In the genomic region with DNA sequence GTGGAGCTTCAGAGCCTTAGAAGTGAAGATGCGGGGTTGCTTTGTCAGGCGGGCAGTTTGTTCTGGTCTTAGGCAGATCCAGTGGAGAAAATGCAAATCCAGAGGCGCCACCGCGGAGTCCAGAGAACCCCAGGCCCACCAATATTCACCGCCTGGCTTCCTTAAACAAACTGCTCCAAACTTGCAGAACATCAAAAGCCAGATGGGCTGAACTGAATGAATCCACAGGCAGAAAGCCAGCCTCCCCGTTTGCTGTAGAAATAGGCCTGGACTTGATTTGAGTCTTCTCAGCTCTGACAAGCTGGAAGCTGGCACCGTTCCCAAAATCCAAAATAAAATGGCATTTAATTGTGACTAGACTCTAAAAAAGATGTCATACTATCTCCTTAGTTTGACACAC, we compare ENCODE assay signal across 8 mouse cellular contexts. TPM values are rescaled to one million over a fixed set of nuclear protein-coding genes. Genes with fewer than 3 reads are reported as not detected.
DNase-seq lines count a peak whose midpoint lies in the region; ATAC-seq and TF ChIP-seq lines count a peak whose summit lies in the region.

No protein-coding gene starts in this region.

- no peak for TF ChIP-seq CTCF in lung, embryonic 14.5 days (IDR thresholded peaks at IDR 0.05; ENCODE audit: low read depth)
- TF ChIP-seq CTCF in cortical plate, adult 2 months (IDR thresholded peaks at IDR 0.05; ENCODE audit: extremely low read depth, insufficient read depth, low read length), result no peak

- no peak overlapping the region for H3K9ac ChIP-seq in lung, embryonic 14.5 days
- H3K9ac ChIP-seq in heart, embryonic 16.5 days (ENCODE audit: low read length), result no peak overlapping the region

- 39% methylated on average over 8 of the region's 8 CpGs for WGBS in lung, embryonic 14.5 days
- WGBS in heart, embryonic 16.5 days, result 63% methylated on average over 8 of the region's 8 CpGs

- DNase-seq in lung, embryonic 14.5 days, result peak; percentile 91
- no peak for DNase-seq in lung, postnatal 25 days (ENCODE audit: low spot score)
- DNase-seq in left cerebral cortex, postnatal 25 days (ENCODE audit: low spot score in 2 of 2), result peak; percentile 78 to 94
- DNase-seq in thymus, postnatal 10 days (ENCODE audit: low spot score in 2 of 2), result no peak
- DNase-seq in c-Kit-positive CD71-positive TER-119-positive erythroid progenitor cells, embryonic 14.5 days (ENCODE audit: low spot score), result no peak
- DNase-seq in ovary, postnatal 10 days (ENCODE audit: low spot score), result no peak

- H3K27ac ChIP-seq in lung, embryonic 14.5 days (ENCODE audit: low read depth), result peak overlapping the region; percentile 13; the same call in 1 of the 2 replicates
- peak overlapping the region; percentile 11; the same call in 1 of the 2 replicates for H3K27ac ChIP-seq in cortical plate, adult 2 months (ENCODE audit: insufficient read depth, low read length)
- peak overlapping the region; percentile 43 for H3K27ac ChIP-seq in heart, embryonic 16.5 days (ENCODE audit: low read length)

- H3K9me3 ChIP-seq in lung, embryonic 14.5 days (ENCODE audit: low read depth, low read length), result no peaks in the 10 kb centered on the region
- H3K9me3 ChIP-seq in heart, embryonic 16.5 days (replicated peaks; ENCODE audit: control insufficient read depth, low read length), result no peaks in the 10 kb centered on the region

- intact Hi-C loops in left cerebral cortex, postnatal 25 days (cut with DNase I), result loop anchor here (10.0 kb wide), 4 partner anchors 545 to 1345 kb away; no protein-coding TSS in a partner anchor

- H3K4me1 ChIP-seq in lung, embryonic 14.5 days (ENCODE audit: insufficient read depth), result peaks cover 5% of the 10 kb centered on the region; the same call in 1 of the 2 replicates
- peaks cover 25% of the 10 kb centered on the region for H3K4me1 ChIP-seq in cortical plate, adult 2 months (ENCODE audit: control insufficient read depth, insufficient read depth, low read length)
- peaks cover 29% of the 10 kb centered on the region for H3K4me1 ChIP-seq in heart, embryonic 16.5 days (ENCODE audit: control insufficient read depth, insufficient read depth, low read length)

- no peak for TF ChIP-seq POLR2A in cortical plate, adult 2 months (IDR thresholded peaks at IDR 0.05; ENCODE audit: extremely low read depth, insufficient read depth, low read length)

- ATAC-seq in lung, embryonic 14.5 days (ENCODE audit: insufficient read depth), result peak; percentile 57
- ATAC-seq in heart, embryonic 16.5 days (replicated peaks; ENCODE audit: extremely low read depth, insufficient read depth, low FRiP score), result peak; percentile 42; the same call in 1 of the 2 replicates

- no peaks in the 10 kb centered on the region for H3K27me3 ChIP-seq in lung, embryonic 14.5 days (ENCODE audit: insufficient read depth, low read length)
- H3K27me3 ChIP-seq in heart, embryonic 16.5 days (ENCODE audit: control insufficient read depth, insufficient read depth, low read length), result no peaks in the 10 kb centered on the region

- H3K4me2 ChIP-seq in lung, embryonic 14.5 days, result no peak overlapping the region
- H3K4me2 ChIP-seq in heart, embryonic 16.5 days (ENCODE audit: low read depth, low read length), result peak overlapping the region; percentile 5; the same call in 1 of the 2 replicates

- H3K4me3 ChIP-seq in lung, embryonic 14.5 days (ENCODE audit: low read depth, low read length), result no peak overlapping the region
- no peak overlapping the region for H3K4me3 ChIP-seq in cortical plate, adult 2 months (ENCODE audit: insufficient read depth, low read length)
- H3K4me3 ChIP-seq in heart, embryonic 16.5 days (ENCODE audit: low read length), result no peak overlapping the region

- H3K36me3 ChIP-seq in lung, embryonic 14.5 days (ENCODE audit: insufficient read depth), result peaks cover 12% of the 10 kb centered on the region
- no peaks in the 10 kb centered on the region for H3K36me3 ChIP-seq in heart, embryonic 16.5 days (ENCODE audit: control insufficient read depth, insufficient read depth)

RNA-seq across cellular contexts. Expression of a gene that starts 11.1 kb away (rescaled TPM):
- polyA plus RNA-seq in lung, embryonic 14.5 days (2014; fragmentation: Nextera tagmentation; extraction: Ambion mirVana), result 33.9 and 38.4 TPM in 2 replicates
- polyA plus RNA-seq in cortical plate, adult 2 months (2012; rRNA removed), result 29.6 and 32.1 TPM in 2 replicates
- polyA plus RNA-seq in heart, embryonic 16.5 days (2015; fragmentation: Nextera tagmentation; extraction: Ambion mirVana), result 8.4 and 10.5 TPM in 2 replicates
- 10 to 100 TPM; 67.2 to 69.6 TPM for total RNA-seq in left cerebral cortex, postnatal 25 days (2021)

RNA-seq across cellular contexts. Expression of a gene that starts 40.4 kb away (rescaled TPM):
- polyA plus RNA-seq in lung, embryonic 14.5 days (2014; fragmentation: Nextera tagmentation; extraction: Ambion mirVana), result 159 and 164 TPM in 2 replicates
- 143 and 162 TPM in 2 replicates for polyA plus RNA-seq in cortical plate, adult 2 months (2012; rRNA removed)
- 60.9 and 76.7 TPM in 2 replicates for polyA plus RNA-seq in heart, embryonic 16.5 days (2015; fragmentation: Nextera tagmentation; extraction: Ambion mirVana)
- 100 to 1,000 TPM in 1 of 2 experiments, 10 to 100 TPM in 1; 85.3 to 102 TPM for total RNA-seq in left cerebral cortex, postnatal 25 days (2021)

Comparison
In these comparisons a context has a peak if more than half of its experiments do, and no peak if none do; other contexts are left out.
1. DNase-seq: peak in lung, embryonic 14.5 days (single experiment) and left cerebral cortex, postnatal 25 days (2 of 2); none in lung, postnatal 25 days (single experiment), thymus, postnatal 10 days (0 of 2), c-Kit-positive CD71-positive TER-119-positive erythroid progenitor cells, embryonic 14.5 days (single experiment) and ovary, postnatal 10 days (single experiment).
2. Peak in every context shown above with its lines, with median percentiles within 50 percentile points of each other: H3K27ac ChIP-seq.